Mouse (Mus musculus) stomach, embryonic 15.5 days (tissue): ENCODE measurements around the gene Srcap. TPM values are rescaled to one million over a fixed set of nuclear protein-coding genes. Genes with fewer than 3 reads are reported as not detected.
"Not testable (repeated sequence)": the region's sequence is repeated elsewhere in the genome, so short reads cannot be mapped to it uniquely, and the experiment has no call there.

Experiments used
- ATAC-seq: fragments of 200-750 bp; cut with Nextera tagmentation; 2 replicates; pipeline ENCODE4 v1.8.0; 2017; ENCODE audit warnings: low read depth, moderate number of reproducible peaks, moderate TSS enrichment; ENCODE audit not compliant: insufficient read depth, low FRiP score
- H3K27ac ChIP-seq: fragments of 300-500 bp; sonication (generic); 2 replicates; pipeline ENCODE4 v1.5.1; 2015; ENCODE audit warnings: mild to moderate bottlenecking, inconsistent platforms
- H3K27me3 ChIP-seq: fragments of 300-500 bp; sonication (generic); replicated peaks from 2 replicates; pipeline ENCODE4 v1.6.1; 2015; ENCODE audit warnings: inconsistent platforms
- H3K36me3 ChIP-seq: fragments of 300-500 bp; sonication (generic); 2 replicates; pipeline ENCODE4 v1.6.1; 2015; ENCODE audit warnings: inconsistent platforms
- H3K4me1 ChIP-seq: fragments of 300-500 bp; sonication (generic); 2 replicates; pipeline ENCODE4 v1.6.1; 2015; ENCODE audit warnings: inconsistent platforms
- H3K4me2 ChIP-seq: fragments of 300-500 bp; sonication (generic); 2 replicates; pipeline ENCODE4 v1.6.1; 2015; ENCODE audit warnings: mild to moderate bottlenecking, inconsistent platforms
- H3K4me3 ChIP-seq: fragments of 300-500 bp; sonication (generic); replicated peaks from 2 replicates; pipeline ENCODE4 v1.5.1; 2015; ENCODE audit warnings: inconsistent platforms
- H3K9ac ChIP-seq: fragments of 300-500 bp; sonication (generic); 2 replicates; pipeline ENCODE4 v1.6.1; 2015; ENCODE audit warnings: inconsistent platforms
- H3K9me3 ChIP-seq: fragments of 300-500 bp; sonication (generic); 2 replicates; pipeline ENCODE4 v1.6.1; 2016; ENCODE audit warnings: inconsistent platforms
- WGBS: fragments of 180-500 bp; shearing (Covaris S2); methylation state at CpG from one replicate; pipeline ENCODE4 v1.1.7; 2015; 5-methylcytosine and 5-hydroxymethylcytosine counted together
- polyA plus RNA-seq: library from polyadenylated mRNA; unstranded; fragments of >200 nt; fragmentation: Nextera tagmentation; extraction: Ambion mirVana; gene quantifications from 2 replicates; pipeline ENCODE4 v1.2.1, GENCODE M21; 2015

Srcap gene
- polyA plus RNA-seq, 1 experiment from 2014 or later, result 49.7 TPM

- no peaks in the 10 kb centered on the region for H3K27me3 ChIP-seq
- no peaks in the 10 kb centered on the region for H3K9me3 ChIP-seq
- H3K27ac ChIP-seq, result no peak overlapping the region
- 95% methylated on average over 11 of the region's 11 CpGs for WGBS
- H3K4me3 ChIP-seq, result no peak overlapping the region
- ATAC-seq, result no peak
- H3K36me3 ChIP-seq, result peaks cover 37% of the 10 kb centered on the region
- no peak overlapping the region for H3K4me2 ChIP-seq
- no peak overlapping the region for H3K9ac ChIP-seq
- peaks cover 32% of the 10 kb centered on the region for H3K4me1 ChIP-seq
Observed at GRCm38 (mm10) chr7:127476336-127476735, 35.4 kb upstream of the Srcap start.

- H3K9ac ChIP-seq, result no peak overlapping the region
- H3K4me3 ChIP-seq, result peak overlapping the region; percentile 95
- H3K27ac ChIP-seq, result peak overlapping the region; percentile 99
- 50% methylated on average over 4 of the region's 4 CpGs for WGBS
- ATAC-seq, result no peak
- H3K27me3 ChIP-seq, result no peaks in the 10 kb centered on the region
- H3K4me1 ChIP-seq, result peaks cover 32% of the 10 kb centered on the region
- H3K36me3 ChIP-seq, result peaks cover 37% of the 10 kb centered on the region
- no peaks in the 10 kb centered on the region for H3K9me3 ChIP-seq
- H3K4me2 ChIP-seq, result peak overlapping the region; percentile 81
Observed at GRCm38 (mm10) chr7:127476855-127477254, 34.9 kb upstream of the Srcap start.

- peak overlapping the region; percentile 81 for H3K4me2 ChIP-seq
- under 1% methylated on average over 50 of the region's 50 CpGs for WGBS
- H3K9ac ChIP-seq, result peak overlapping the region; percentile 99
- H3K9me3 ChIP-seq, result no peaks in the 10 kb centered on the region
- peaks cover 27% of the 10 kb centered on the region for H3K4me1 ChIP-seq
- peaks cover 41% of the 10 kb centered on the region for H3K36me3 ChIP-seq
- peak; percentile 93 for ATAC-seq
- H3K4me3 ChIP-seq, result peak overlapping the region; percentile 95
- H3K27ac ChIP-seq, result peak overlapping the region; percentile 99
- no peaks in the 10 kb centered on the region for H3K27me3 ChIP-seq
Observed at GRCm38 (mm10) chr7:127477687-127478634, 33.8 kb upstream of the Srcap start.

GRCm38 (mm10) chr7:127478635-127479317, 33.0 kb upstream of the Srcap start, which contains the start of gene Fbrs:
TSS of gene Fbrs (plus strand) at chr7:127479199.
- peak within 1 kb of the TSS; percentile 81 for H3K4me2 ChIP-seq
- peak within 1 kb of the TSS; percentile 99 for H3K27ac ChIP-seq
- ATAC-seq, result peak; percentile 68
- H3K36me3 ChIP-seq, result peaks cover 40% of the 10 kb centered on the region
- H3K4me3 ChIP-seq, result peak within 1 kb of the TSS; percentile 95
- 0% methylated on average over 57 of the region's 62 CpGs for WGBS
- H3K27me3 ChIP-seq, result no peaks in the 10 kb centered on the region
- H3K4me1 ChIP-seq, result peaks cover 27% of the 10 kb centered on the region
- no peaks in the 10 kb centered on the region for H3K9me3 ChIP-seq
- H3K9ac ChIP-seq, result peak within 1 kb of the TSS; percentile 99

GRCm38 (mm10) chr7:127479318-127480225, 32.2 kb upstream of the Srcap start:
- Histone ChIP-seq H3K36me3 (peaks cover 33% of the 10 kb centered on the region), H3K4me2 (peak overlapping the region; percentile 81), H3K27me3 (no peaks in the 10 kb centered on the region), H3K9me3 (no peaks in the 10 kb centered on the region), H3K4me3 (peak overlapping the region; percentile 95), H3K9ac (peak overlapping the region; percentile 99), H3K27ac (peak overlapping the region; percentile 99), H3K4me1 (peaks cover 27% of the 10 kb centered on the region)
- ATAC-seq, result no peak
- WGBS, result 4% methylated on average over 41 of the region's 48 CpGs

GRCm38 (mm10) chr7:127480321-127480720, 31.5 kb upstream of the Srcap start:
- H3K9me3 ChIP-seq, result no peaks in the 10 kb centered on the region
- peak overlapping the region; percentile 81 for H3K4me2 ChIP-seq
- H3K36me3 ChIP-seq, result peaks cover 31% of the 10 kb centered on the region
- 52% methylated on average over 2 of the region's 2 CpGs for WGBS
- H3K27me3 ChIP-seq, result no peaks in the 10 kb centered on the region
- peak overlapping the region; percentile 95 for H3K4me3 ChIP-seq
- H3K4me1 ChIP-seq, result peaks cover 27% of the 10 kb centered on the region
- peak overlapping the region; percentile 99; the same call in 1 of the 2 replicates for H3K9ac ChIP-seq
- no peak overlapping the region for H3K27ac ChIP-seq
- ATAC-seq, result no peak

GRCm38 (mm10) chr7:127485416-127485815, 26.4 kb upstream of the Srcap start:
- H3K9me3 ChIP-seq, result no peaks in the 10 kb centered on the region
- WGBS, result 86% methylated on average over 5 of the region's 5 CpGs
- H3K4me3 ChIP-seq, result no peak overlapping the region
- peaks cover 5% of the 10 kb centered on the region for H3K4me1 ChIP-seq
- no peak overlapping the region for H3K27ac ChIP-seq
- H3K27me3 ChIP-seq, result no peaks in the 10 kb centered on the region
- no peak for ATAC-seq
- no peak overlapping the region for H3K4me2 ChIP-seq
- H3K9ac ChIP-seq, result no peak overlapping the region
- H3K36me3 ChIP-seq, result peaks cover 61% of the 10 kb centered on the region

- H3K27me3 ChIP-seq, ATAC-seq, H3K4me1 ChIP-seq, H3K4me2 ChIP-seq, H3K9ac ChIP-seq, H3K4me3 ChIP-seq, H3K27ac ChIP-seq, H3K9me3 ChIP-seq: not testable (repeated sequence)
- 81% methylated on average over 5 of the region's 5 CpGs for WGBS
- H3K36me3 ChIP-seq, result peaks cover 61% of the 10 kb centered on the region
Observed at GRCm38 (mm10) chr7:127488364-127488763, 23.4 kb upstream of the Srcap start.

- Histone ChIP-seq H3K4me3 (no peak overlapping the region), H3K27ac (no peak overlapping the region), H3K9me3 (no peaks in the 10 kb centered on the region), H3K4me2 (no peak overlapping the region), H3K27me3 (no peaks in the 10 kb centered on the region), H3K9ac (no peak overlapping the region), H3K4me1 (no peaks in the 10 kb centered on the region), H3K36me3 (peaks cover 56% of the 10 kb centered on the region)
- no peak for ATAC-seq
- 88% methylated on average over 7 of the region's 7 CpGs for WGBS
Observed at GRCm38 (mm10) chr7:127489982-127490381, 21.8 kb upstream of the Srcap start.

GRCm38 (mm10) chr7:127491846-127492245, 19.9 kb upstream of the Srcap start:
- WGBS, result 75% methylated on average over 3 of the region's 3 CpGs
- no peak for ATAC-seq

GRCm38 (mm10) chr7:127494648-127495047, 17.1 kb upstream of the Srcap start:
- no peak overlapping the region for H3K27ac ChIP-seq
- no peaks in the 10 kb centered on the region for H3K9me3 ChIP-seq
- peaks cover 18% of the 10 kb centered on the region for H3K36me3 ChIP-seq
- H3K4me3 ChIP-seq, result no peak overlapping the region
- no peaks in the 10 kb centered on the region for H3K27me3 ChIP-seq
- no peak overlapping the region for H3K9ac ChIP-seq
- no peak overlapping the region for H3K4me2 ChIP-seq
- no peaks in the 10 kb centered on the region for H3K4me1 ChIP-seq
- ATAC-seq, result peak; percentile 56; the same call in 1 of the 2 replicates

More at GRCm38 (mm10) chr7:127491846-127492245, 19.9 kb upstream of the Srcap start:
- Histone ChIP-seq H3K9me3 (no peaks in the 10 kb centered on the region), H3K27me3 (no peaks in the 10 kb centered on the region), H3K4me1 (no peaks in the 10 kb centered on the region), H3K4me3 (no peak overlapping the region), H3K4me2 (no peak overlapping the region), H3K9ac (no peak overlapping the region), H3K36me3 (peaks cover 39% of the 10 kb centered on the region), H3K27ac (no peak overlapping the region)
